Mouse (Mus musculus) hindbrain, embryonic 16.5 days (tissue): ENCODE data around the gene Tex36. TPM values are rescaled to one million over a fixed set of nuclear protein-coding genes. Genes with fewer than 3 reads are reported as not detected.

Experiments
- ATAC-seq: fragments of 200-750 bp; cut with Nextera tagmentation; 2 replicates; pipeline ENCODE4 v1.8.0; 2017; ENCODE audit warnings: moderate TSS enrichment, moderate library complexity
- H3K27ac ChIP-seq: fragments of 300-500 bp; sonication (generic); 2 replicates; pipeline ENCODE4 v1.5.1; 2014; ENCODE audit warnings: low read depth, mild to moderate bottlenecking, control low read depth, low read length, moderate library complexity
- H3K27me3 ChIP-seq: fragments of 300-500 bp; sonication (generic); replicated peaks from 2 replicates; pipeline ENCODE4 v1.6.1; 2014; ENCODE audit warnings: low read length; ENCODE audit not compliant: control insufficient read depth, insufficient read depth
- H3K36me3 ChIP-seq: fragments of 300-500 bp; sonication (generic); 2 replicates; pipeline ENCODE4 v1.6.1; 2014; ENCODE audit warnings: mild to moderate bottlenecking, low read length, moderate library complexity, mixed read lengths; ENCODE audit not compliant: control insufficient read depth, insufficient read depth
- H3K4me1 ChIP-seq: fragments of 300-500 bp; sonication (generic); 2 replicates; pipeline ENCODE4 v1.6.1; 2014; ENCODE audit warnings: low read depth, low read length; ENCODE audit not compliant: control insufficient read depth, insufficient read depth
- H3K4me2 ChIP-seq: fragments of 300-500 bp; sonication (generic); 2 replicates; pipeline ENCODE4 v1.6.1; 2014; ENCODE audit warnings: mild to moderate bottlenecking, low read length, control low read depth, moderate library complexity
- H3K4me3 ChIP-seq: fragments of 300-500 bp; sonication (generic); 2 replicates; pipeline ENCODE4 v1.5.1; 2014; ENCODE audit warnings: mild to moderate bottlenecking, low read length, control low read depth, moderate library complexity
- H3K9ac ChIP-seq: fragments of 300-500 bp; sonication (generic); 2 replicates; pipeline ENCODE4 v1.6.1; 2014; ENCODE audit warnings: low read depth, mild to moderate bottlenecking, control low read depth, low read length, moderate library complexity
- H3K9me3 ChIP-seq: fragments of 300-500 bp; sonication (generic); 2 replicates; pipeline ENCODE4 v1.6.1; 2014; ENCODE audit warnings: mild to moderate bottlenecking, low read length, moderate library complexity; ENCODE audit not compliant: control insufficient read depth
- WGBS: fragments of 180-500 bp; shearing (Covaris S2); extraction: QIAGEN DNeasy Blood & Tissue Kit; methylation state at CpG from one replicate; pipeline ENCODE4 v1.1.7; 2014; 5-methylcytosine and 5-hydroxymethylcytosine counted together
- polyA plus RNA-seq: library from polyadenylated mRNA; unstranded; fragments of >200 nt; fragmentation: Nextera tagmentation; extraction: Ambion mirVana; gene quantifications from 2 replicates; pipeline ENCODE4 v1.2.1, GENCODE M21; 2015

Gene Tex36
- polyA plus RNA-seq, 1 experiment from 2014 or later, result not detected

DNA sequence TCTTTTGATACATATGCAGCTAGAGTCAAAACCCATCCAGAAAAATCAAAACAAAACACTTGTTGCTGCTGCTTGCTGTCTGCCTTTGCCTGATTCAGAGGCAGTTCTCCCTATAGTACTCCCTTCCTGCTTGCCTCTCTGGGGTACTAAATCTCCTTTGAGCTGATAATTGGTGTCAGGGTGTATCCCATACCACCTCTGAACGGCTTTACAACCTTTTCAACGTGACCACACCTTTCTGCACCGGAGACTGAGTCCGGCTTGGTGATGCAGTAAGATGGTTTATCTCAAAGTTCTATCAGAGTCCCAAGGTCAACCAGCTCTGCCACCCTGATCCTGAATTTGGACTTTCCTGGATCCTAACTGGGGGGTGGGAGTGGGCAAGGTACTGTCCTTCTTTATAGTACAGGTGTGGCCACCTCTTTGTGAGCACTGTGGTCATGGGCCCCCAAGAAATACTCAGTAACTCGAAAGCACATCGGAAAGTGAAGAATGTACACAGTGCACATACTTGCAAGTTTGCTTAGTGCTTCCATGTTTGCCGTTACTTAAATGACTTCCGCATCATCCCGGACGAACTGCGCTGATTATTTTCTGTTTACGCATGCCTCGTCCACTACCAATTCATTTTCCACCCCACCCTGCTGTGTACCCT, 2.6 kb upstream of the Tex36 start:
- no peaks in the 10 kb centered on the region for H3K27me3 ChIP-seq
- H3K4me2 ChIP-seq, result no peak overlapping the region
- no peaks in the 10 kb centered on the region for H3K36me3 ChIP-seq
- H3K4me3 ChIP-seq, result no peak overlapping the region
- H3K27ac ChIP-seq, result no peak overlapping the region
- H3K9ac ChIP-seq, result no peak overlapping the region
- ATAC-seq, result no peak
- H3K4me1 ChIP-seq, result peaks cover 15% of the 10 kb centered on the region
- no peaks in the 10 kb centered on the region for H3K9me3 ChIP-seq
- WGBS, result 85% methylated on average over 13 of the region's 13 CpGs

DNA sequence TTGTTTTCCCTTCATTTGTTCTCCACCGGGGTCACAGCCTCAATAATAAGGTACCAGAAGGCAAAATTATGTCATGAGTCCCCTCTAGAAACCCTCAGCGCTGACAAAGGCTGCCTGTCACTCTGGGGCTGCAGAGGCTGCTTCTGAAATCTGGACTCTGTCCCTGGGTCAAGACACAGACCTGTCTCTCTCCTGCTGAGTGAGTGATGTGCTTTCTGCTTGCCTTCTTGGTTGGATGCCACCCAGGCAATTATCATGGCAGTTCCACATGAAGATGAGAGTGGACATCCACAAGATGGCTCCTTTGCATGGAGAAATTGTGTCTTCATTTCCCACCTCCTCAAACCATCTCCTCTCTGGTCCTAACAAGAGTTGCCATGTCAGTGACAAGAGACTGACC, 1.2 kb upstream of the Tex36 start:
- no peak overlapping the region for H3K4me3 ChIP-seq
- no peaks in the 10 kb centered on the region for H3K27me3 ChIP-seq
- WGBS, result 80% methylated on average over 2 of the region's 2 CpGs
- H3K36me3 ChIP-seq, result no peaks in the 10 kb centered on the region
- no peak overlapping the region for H3K9ac ChIP-seq
- no peaks in the 10 kb centered on the region for H3K9me3 ChIP-seq
- H3K4me2 ChIP-seq, result no peak overlapping the region
- ATAC-seq, result no peak
- H3K27ac ChIP-seq, result no peak overlapping the region
- H3K4me1 ChIP-seq, result peaks cover 9% of the 10 kb centered on the region

DNA sequence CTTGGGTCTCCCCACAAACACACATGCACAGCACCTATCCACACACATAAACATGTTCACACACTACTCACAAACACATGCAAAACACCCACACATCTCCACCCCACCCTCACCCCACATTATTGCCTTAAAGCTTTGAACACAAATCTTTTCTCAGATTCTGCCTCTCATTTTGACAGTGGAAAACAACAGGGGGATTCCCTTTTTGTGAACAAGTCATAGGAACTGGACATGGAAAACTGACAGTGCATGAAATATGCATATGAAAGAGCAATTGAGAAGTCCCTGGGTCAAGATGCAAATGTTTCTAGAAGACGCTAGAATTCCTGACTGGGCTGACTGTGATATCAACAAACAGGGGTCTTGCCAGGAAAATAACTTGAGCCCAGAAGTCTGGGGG, 1.4 kb downstream of the Tex36 start:
- H3K4me3 ChIP-seq, result no peak overlapping the region
- 44% methylated on average over 1 of the region's 1 CpGs for WGBS
- no peak overlapping the region for H3K9ac ChIP-seq
- H3K27ac ChIP-seq, result no peak overlapping the region
- no peak for ATAC-seq
- no peaks in the 10 kb centered on the region for H3K36me3 ChIP-seq
- H3K9me3 ChIP-seq, result no peaks in the 10 kb centered on the region
- H3K4me1 ChIP-seq, result no peaks in the 10 kb centered on the region
- no peaks in the 10 kb centered on the region for H3K27me3 ChIP-seq
- no peak overlapping the region for H3K4me2 ChIP-seq

DNA sequence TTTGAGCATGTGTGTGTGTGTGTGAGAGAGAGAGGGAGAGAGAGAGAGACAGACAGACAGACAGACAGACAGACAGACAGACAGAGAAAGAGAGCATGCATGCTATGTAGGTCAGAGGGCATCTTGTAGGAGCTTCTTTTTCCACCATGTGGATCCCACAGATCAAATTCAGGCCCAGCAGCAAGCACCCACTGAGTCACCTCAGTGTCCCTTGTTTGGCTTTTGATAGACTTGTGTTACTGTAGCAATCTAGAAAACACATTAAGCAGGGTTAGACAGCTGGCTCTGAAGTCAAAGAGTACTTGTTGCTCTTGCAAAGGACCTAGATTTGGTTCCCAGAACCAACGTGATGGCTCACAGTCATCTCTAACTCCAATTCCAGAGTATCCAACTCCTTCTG, 10.2 kb downstream of the Tex36 start:
- ATAC-seq, result no peak
- H3K4me3 ChIP-seq, result no peak overlapping the region
- H3K4me1 ChIP-seq, result no peaks in the 10 kb centered on the region
- 82% methylated on average over 1 of the region's 1 CpGs for WGBS
- no peaks in the 10 kb centered on the region for H3K27me3 ChIP-seq
- H3K36me3 ChIP-seq, result no peaks in the 10 kb centered on the region
- no peaks in the 10 kb centered on the region for H3K9me3 ChIP-seq
- no peak overlapping the region for H3K27ac ChIP-seq
- no peak overlapping the region for H3K4me2 ChIP-seq
- H3K9ac ChIP-seq, result no peak overlapping the region

DNA sequence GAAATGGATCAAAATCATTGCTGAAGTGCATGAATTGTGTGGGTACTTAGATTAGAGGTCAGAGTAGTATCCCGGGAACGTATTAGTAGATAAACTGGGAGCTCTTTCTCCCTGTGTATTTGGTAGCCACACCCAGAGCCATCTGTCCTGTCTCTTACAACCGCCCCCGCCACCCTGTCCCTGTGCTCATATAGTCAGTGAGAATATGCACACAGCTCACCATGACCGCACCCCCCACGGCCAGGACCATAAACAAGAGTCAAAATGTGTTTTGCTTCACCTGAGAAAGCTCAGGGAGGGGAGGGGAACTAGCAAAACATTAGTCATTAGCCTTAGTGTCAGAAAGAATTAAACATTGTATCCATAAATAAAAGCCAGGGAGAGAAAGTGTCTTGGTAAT, 18.7 kb downstream of the Tex36 start:
- Histone ChIP-seq H3K4me2 (no peak overlapping the region), H3K27ac (no peak overlapping the region), H3K27me3 (no peaks in the 10 kb centered on the region), H3K4me3 (no peak overlapping the region), H3K9ac (no peak overlapping the region), H3K4me1 (no peaks in the 10 kb centered on the region), H3K9me3 (no peaks in the 10 kb centered on the region), H3K36me3 (no peaks in the 10 kb centered on the region)
- no peak for ATAC-seq
- 95% methylated on average over 6 of the region's 6 CpGs for WGBS

GRCm38 (mm10) chr7:133580296-133580640, 21.7 kb downstream of the Tex36 start:
- Histone ChIP-seq H3K4me1 (no peaks in the 10 kb centered on the region), H3K4me3 (no peak overlapping the region), H3K4me2 (no peak overlapping the region), H3K27me3 (no peaks in the 10 kb centered on the region), H3K9me3 (no peaks in the 10 kb centered on the region), H3K9ac (no peak overlapping the region), H3K27ac (no peak overlapping the region), H3K36me3 (no peaks in the 10 kb centered on the region)
- ATAC-seq, result no peak
- 78% methylated on average over 4 of the region's 4 CpGs for WGBS

- Histone ChIP-seq H3K4me3 (no peak overlapping the region), H3K9ac (no peak overlapping the region), H3K9me3 (no peaks in the 10 kb centered on the region), H3K4me1 (no peaks in the 10 kb centered on the region), H3K27ac (no peak overlapping the region), H3K27me3 (no peaks in the 10 kb centered on the region), H3K4me2 (no peak overlapping the region), H3K36me3 (no peaks in the 10 kb centered on the region)
- ATAC-seq, result no peak
- 76% methylated on average over 20 of the region's 20 CpGs for WGBS
Observed at GRCm38 (mm10) chr7:133579491-133580295, 22.3 kb downstream of the Tex36 start.

- no peak overlapping the region for H3K4me2 ChIP-seq
- no peak for ATAC-seq
- WGBS, result 47% methylated on average over 4 of the region's 4 CpGs
- no peaks in the 10 kb centered on the region for H3K9me3 ChIP-seq
- H3K27ac ChIP-seq, result no peak overlapping the region
- H3K4me3 ChIP-seq, result no peak overlapping the region
- no peaks in the 10 kb centered on the region for H3K36me3 ChIP-seq
- H3K27me3 ChIP-seq, result no peaks in the 10 kb centered on the region
- H3K9ac ChIP-seq, result no peak overlapping the region
- no peaks in the 10 kb centered on the region for H3K4me1 ChIP-seq
Observed at GRCm38 (mm10) chr7:133576825-133577224, 25.1 kb downstream of the Tex36 start.

DNA sequence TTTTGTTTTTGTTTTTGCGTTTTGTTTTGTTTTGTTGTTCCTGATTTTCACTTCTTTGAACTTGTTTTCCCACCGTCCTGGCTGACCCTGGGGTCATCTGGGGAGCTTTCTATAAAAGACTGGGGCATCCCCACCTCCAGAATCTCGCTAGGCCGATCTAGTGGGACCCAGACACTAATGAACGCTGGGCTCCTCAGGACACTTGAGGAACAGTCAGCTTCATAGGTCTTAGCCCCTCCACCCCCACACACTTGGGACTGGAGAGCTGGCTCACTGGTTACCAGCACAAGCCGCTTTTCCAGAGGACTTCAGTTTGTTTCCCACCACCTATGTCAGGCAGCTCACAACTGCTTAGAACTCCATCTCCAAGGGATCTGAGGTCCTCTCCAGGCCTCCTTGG, 25.7 kb downstream of the Tex36 start:
- Histone ChIP-seq H3K27ac (no peak overlapping the region), H3K4me3 (no peak overlapping the region), H3K27me3 (no peaks in the 10 kb centered on the region), H3K9me3 (no peaks in the 10 kb centered on the region), H3K4me1 (no peaks in the 10 kb centered on the region), H3K9ac (no peak overlapping the region), H3K4me2 (no peak overlapping the region), H3K36me3 (no peaks in the 10 kb centered on the region)
- 67% methylated on average over 6 of the region's 6 CpGs for WGBS
- no peak for ATAC-seq
